Mouse (Mus musculus): ENCODE measurements at regions not wholly inside any gene's neighbourhood (a gene's known extent, or its start where the extent isn't known, plus 50 kb on each side); places are given as distances from the start of the nearest gene placed in this dataset.

GRCm38 (mm10) chr9:30723364-30724070 is 198.7 kb downstream of the Adamts15 start:
- no peak for TF ChIP-seq CTCF (IDR thresholded peaks at IDR 0.05)
- ATAC-seq (ENCODE audit: low FRiP score) (no peak), DNase-seq (ENCODE audit: low spot score) (no peak)
- Histone ChIP-seq H3K4me3 (ENCODE audit: low read depth, low read length) (no peak overlapping the region), H3K9me3 (ENCODE audit: low read length) (no peaks in the 10 kb centered on the region), H3K4me2 (ENCODE audit: low read depth, low read length, poor library complexity, severe bottlenecking) (no peak overlapping the region), H3K36me3 (ENCODE audit: insufficient read depth, low read length) (no peaks in the 10 kb centered on the region), H3K9ac (replicated peaks; ENCODE audit: low read length, poor library complexity, severe bottlenecking) (no peak overlapping the region), H3K4me1 (ENCODE audit: insufficient read depth, low read length) (no peaks in the 10 kb centered on the region), H3K27me3 (ENCODE audit: insufficient read depth, low read length) (no peaks in the 10 kb centered on the region), H3K27ac (ENCODE audit: low read depth, low read length) (no peak overlapping the region)
- 88% methylated on average over 1 of the region's 1 CpGs for WGBS

- no peak overlapping the region for H3K9ac ChIP-seq (replicated peaks; ENCODE audit: low read length, poor library complexity, severe bottlenecking)
- no peak overlapping the region for H3K4me2 ChIP-seq (ENCODE audit: low read depth, low read length, poor library complexity, severe bottlenecking)
- H3K36me3 ChIP-seq (ENCODE audit: insufficient read depth, low read length), result no peaks in the 10 kb centered on the region
- H3K4me3 ChIP-seq (ENCODE audit: low read depth, low read length), result no peak overlapping the region
- no peak overlapping the region for H3K27ac ChIP-seq (ENCODE audit: low read depth, low read length)
- H3K9me3 ChIP-seq (ENCODE audit: low read length), result no peaks in the 10 kb centered on the region
- ATAC-seq (ENCODE audit: low FRiP score) (no peak), DNase-seq (ENCODE audit: low spot score) (no peak)
- 75% methylated on average over 4 of the region's 4 CpGs for WGBS
- no peaks in the 10 kb centered on the region for H3K27me3 ChIP-seq (ENCODE audit: insufficient read depth, low read length)
- no peak for TF ChIP-seq CTCF (IDR thresholded peaks at IDR 0.05)
- H3K4me1 ChIP-seq (ENCODE audit: insufficient read depth, low read length), result no peaks in the 10 kb centered on the region
Observed at GRCm38 (mm10) chr9:30721861-30722260, 200.4 kb downstream of the Adamts15 start.

- H3K27ac ChIP-seq (ENCODE audit: low read depth, low read length), result no peak overlapping the region
- no peak for TF ChIP-seq CTCF (IDR thresholded peaks at IDR 0.05)
- no peaks in the 10 kb centered on the region for H3K36me3 ChIP-seq (ENCODE audit: insufficient read depth, low read length)
- peak; percentile 42 for DNase-seq (ENCODE audit: low spot score)
- no peaks in the 10 kb centered on the region for H3K4me1 ChIP-seq (ENCODE audit: insufficient read depth, low read length)
- ATAC-seq (ENCODE audit: low FRiP score), result no peak
- H3K27me3 ChIP-seq (ENCODE audit: insufficient read depth, low read length), result no peaks in the 10 kb centered on the region
- H3K9me3 ChIP-seq (ENCODE audit: low read length), result no peaks in the 10 kb centered on the region
- no peak overlapping the region for H3K4me3 ChIP-seq (ENCODE audit: low read depth, low read length)
- 74% methylated on average over 8 of the region's 8 CpGs for WGBS
- H3K9ac ChIP-seq (replicated peaks; ENCODE audit: low read length, poor library complexity, severe bottlenecking), result no peak overlapping the region
- H3K4me2 ChIP-seq (ENCODE audit: low read depth, low read length, poor library complexity, severe bottlenecking), result no peak overlapping the region
Observed at GRCm38 (mm10) chr9:30716421-30717170, 205.7 kb downstream of the Adamts15 start.

- Histone ChIP-seq H3K4me1 (ENCODE audit: insufficient read depth, low read length) (no peaks in the 10 kb centered on the region), H3K27me3 (ENCODE audit: insufficient read depth, low read length) (no peaks in the 10 kb centered on the region), H3K9ac (replicated peaks; ENCODE audit: low read length, poor library complexity, severe bottlenecking) (no peak overlapping the region), H3K4me2 (ENCODE audit: low read depth, low read length, poor library complexity, severe bottlenecking) (no peak overlapping the region), H3K9me3 (ENCODE audit: low read length) (no peaks in the 10 kb centered on the region), H3K36me3 (ENCODE audit: insufficient read depth, low read length) (no peaks in the 10 kb centered on the region), H3K27ac (ENCODE audit: low read depth, low read length) (no peak overlapping the region), H3K4me3 (ENCODE audit: low read depth, low read length) (no peak overlapping the region)
- ATAC-seq (ENCODE audit: low FRiP score), result no peak
- no peak for DNase-seq (ENCODE audit: low spot score)
- WGBS, result 83% methylated on average over 5 of the region's 5 CpGs
- no peak for TF ChIP-seq CTCF (IDR thresholded peaks at IDR 0.05)
Observed at GRCm38 (mm10) chr9:30710131-30710530, 212.1 kb downstream of the Adamts15 start.

GRCm38 (mm10) chr9:30699848-30700247 is 222.4 kb downstream of the Adamts15 start:
- no peak overlapping the region for H3K27ac ChIP-seq (ENCODE audit: low read depth, low read length)
- H3K27me3 ChIP-seq (ENCODE audit: insufficient read depth, low read length), result no peaks in the 10 kb centered on the region
- H3K4me3 ChIP-seq (ENCODE audit: low read depth, low read length), result no peak overlapping the region
- 39% methylated on average over 5 of the region's 5 CpGs for WGBS
- no peak for ATAC-seq (ENCODE audit: low FRiP score)
- H3K9me3 ChIP-seq (ENCODE audit: low read length), result no peaks in the 10 kb centered on the region
- no peak for TF ChIP-seq CTCF (IDR thresholded peaks at IDR 0.05)
- H3K36me3 ChIP-seq (ENCODE audit: insufficient read depth, low read length), result no peaks in the 10 kb centered on the region
- peak; percentile 17 for DNase-seq (ENCODE audit: low spot score)
- no peak overlapping the region for H3K4me2 ChIP-seq (ENCODE audit: low read depth, low read length, poor library complexity, severe bottlenecking)
- no peaks in the 10 kb centered on the region for H3K4me1 ChIP-seq (ENCODE audit: insufficient read depth, low read length)
- H3K9ac ChIP-seq (replicated peaks; ENCODE audit: low read length, poor library complexity, severe bottlenecking), result no peak overlapping the region

GRCm38 (mm10) chr9:30697533-30697932 is 224.7 kb downstream of the Adamts15 start:
- no peak for TF ChIP-seq CTCF (IDR thresholded peaks at IDR 0.05)
- 75% methylated on average over 1 of the region's 1 CpGs for WGBS

More at GRCm38 (mm10) chr9:30697533-30697932, 224.7 kb downstream of the Adamts15 start:
- Histone ChIP-seq H3K4me2 (ENCODE audit: low read depth, low read length, poor library complexity, severe bottlenecking) (no peak overlapping the region), H3K9ac (replicated peaks; ENCODE audit: low read length, poor library complexity, severe bottlenecking) (no peak overlapping the region), H3K4me3 (ENCODE audit: low read depth, low read length) (no peak overlapping the region), H3K4me1 (ENCODE audit: insufficient read depth, low read length) (no peaks in the 10 kb centered on the region), H3K9me3 (ENCODE audit: low read length) (no peaks in the 10 kb centered on the region), H3K27me3 (ENCODE audit: insufficient read depth, low read length) (no peaks in the 10 kb centered on the region), H3K36me3 (ENCODE audit: insufficient read depth, low read length) (no peaks in the 10 kb centered on the region), H3K27ac (ENCODE audit: low read depth, low read length) (no peak overlapping the region)
- ATAC-seq (ENCODE audit: low FRiP score) (no peak), DNase-seq (ENCODE audit: low spot score) (no peak)
